In genomic region chr19:42777801-42778200, GRCm38 (mm10) we compare ENCODE assay signal across 9 mouse cellular contexts. TPM values are rescaled to one million over a fixed set of nuclear protein-coding genes. Genes with fewer than 3 reads are reported as not detected.
DNase-seq lines count a peak whose midpoint lies in the region; ATAC-seq and TF ChIP-seq lines count a peak whose summit lies in the region.
"Had no signal": no experiment of that assay in that cellular context is flagged by ENCODE, and none has a peak within 500 bp of the region (broad histone marks: within the 10 kb centered on the region; RNA-seq: fewer than 3 reads in every experiment).

No protein-coding gene starts in this region.

- H3K36me3 ChIP-seq in spleen, adult 2 months (ENCODE audit: control insufficient read depth, insufficient read depth, low read length): peaks cover 3% of the 10 kb centered on the region; the same call in 1 of the 2 replicates
- H3K36me3 ChIP-seq in neural tube, embryonic 15.5 days: no peaks in the 10 kb centered on the region

- no peaks in the 10 kb centered on the region for H3K27me3 ChIP-seq in cerebellum, adult 2 months (ENCODE audit: control insufficient read depth, insufficient read depth, low read length)
- no peaks in the 10 kb centered on the region for H3K27me3 ChIP-seq in spleen, adult 2 months (ENCODE audit: control insufficient read depth, insufficient read depth, low read length)
- H3K27me3 ChIP-seq in neural tube, embryonic 15.5 days (replicated peaks): no peaks in the 10 kb centered on the region
- H3K27me3 ChIP-seq: heart, embryonic 13.5 days had no signal

- H3K27ac ChIP-seq in cerebellum, adult 2 months (ENCODE audit: insufficient read depth, low read length): no peak overlapping the region
- H3K27ac ChIP-seq in spleen, adult 2 months (ENCODE audit: insufficient read depth, low read length): no peak overlapping the region
- no peak overlapping the region for H3K27ac ChIP-seq in neural tube, embryonic 15.5 days (replicated peaks)
- H3K27ac ChIP-seq: heart, embryonic 13.5 days had no signal

- no peaks in the 10 kb centered on the region for H3K9me3 ChIP-seq in neural tube, embryonic 15.5 days (replicated peaks)
- H3K9me3 ChIP-seq: heart, embryonic 13.5 days had no signal

- WGBS in cerebellum, adult 2 months: 86% methylated on average over 5 of the region's 5 CpGs
- WGBS in spleen, adult 2 months: 83% methylated on average over 5 of the region's 5 CpGs
- 80% methylated on average over 5 of the region's 5 CpGs for WGBS in neural tube, embryonic 15.5 days

- peak; percentile 9; the same call in 1 of the 2 replicates for TF ChIP-seq CTCF in cerebellum, adult 2 months (IDR thresholded peaks at IDR 0.05; ENCODE audit: borderline replicate concordance, insufficient read depth, low read depth, low read length)
- TF ChIP-seq CTCF in spleen, adult 2 months (IDR thresholded peaks at IDR 0.05; ENCODE audit: extremely low read depth, insufficient read depth, insufficient read length, insufficient replicate concordance): peak; percentile 44; the same call in 1 of the 2 replicates

- ATAC-seq in neural tube, embryonic 15.5 days (ENCODE audit: low FRiP score): no peak

- no peak overlapping the region for H3K4me3 ChIP-seq in cerebellum, adult 2 months (replicated peaks; ENCODE audit: insufficient read depth, low read depth, low read length)
- no peak overlapping the region for H3K4me3 ChIP-seq in spleen, adult 2 months (ENCODE audit: extremely low read depth, insufficient read depth, insufficient read length)
- H3K4me3 ChIP-seq in neural tube, embryonic 15.5 days (replicated peaks): no peak overlapping the region
- H3K4me3 ChIP-seq: heart, embryonic 13.5 days had no signal

- no peaks in the 10 kb centered on the region for H3K4me1 ChIP-seq in cerebellum, adult 2 months (ENCODE audit: control insufficient read depth, insufficient read depth, low read length)
- peaks cover 2% of the 10 kb centered on the region for H3K4me1 ChIP-seq in spleen, adult 2 months (ENCODE audit: control insufficient read depth, insufficient read depth, insufficient read length)
- peaks cover 12% of the 10 kb centered on the region for H3K4me1 ChIP-seq in neural tube, embryonic 15.5 days

- H3K9ac ChIP-seq in neural tube, embryonic 15.5 days (replicated peaks): no peak overlapping the region
- H3K9ac ChIP-seq: heart, embryonic 13.5 days had no signal

- no peak for TF ChIP-seq POLR2A in cerebellum, adult 2 months (IDR thresholded peaks at IDR 0.05; ENCODE audit: borderline replicate concordance, insufficient read depth, low read length)
- TF ChIP-seq POLR2A in spleen, adult 2 months (IDR thresholded peaks at IDR 0.05; ENCODE audit: low read depth, low read length): no peak

- peak; percentile 18 to 28 for DNase-seq in cerebellum, adult 2 months
- DNase-seq in cerebellum, adult 8-10 months: no peak
- peak; percentile 58 for DNase-seq in retina, embryonic 14.5 days (ENCODE audit: low spot score)
- DNase-seq in retina, postnatal 1 day: no peak
- DNase-seq in cerebellum, postnatal 36 days: peak; percentile 21 to 40
- DNase-seq in spleen, adult 2 months (ENCODE audit: low read depth in 1 of 2, low spot score in 2 of 2): peak in 1 of 2 experiments; percentile 32
- no peak for DNase-seq in embryo, embryonic 10.5 days (ENCODE audit: low spot score)

- no peak overlapping the region for H3K4me2 ChIP-seq in neural tube, embryonic 15.5 days
- H3K4me2 ChIP-seq: heart, embryonic 13.5 days had no signal

RNA-seq across cellular contexts. Expression of gene Hps1, which starts 2.0 kb away (rescaled TPM):
- 13.8 and 15.9 TPM in 2 replicates for polyA plus RNA-seq in cerebellum, adult 2 months (2012; rRNA removed)
- 39.9 and 40.8 TPM in 2 replicates for polyA plus RNA-seq in spleen, adult 2 months (2012; rRNA removed)
- 8.3 and 12.0 TPM in 2 replicates for polyA plus RNA-seq in neural tube, embryonic 15.5 days (2015; fragmentation: Nextera tagmentation; extraction: Ambion mirVana)

RNA-seq across cellular contexts. Expression of gene Pyroxd2, which starts 25.2 kb away (rescaled TPM):
- polyA plus RNA-seq in cerebellum, adult 2 months (2012; rRNA removed): 2.4 and 3.1 TPM in 2 replicates
- 4.4 and 5.3 TPM in 2 replicates for polyA plus RNA-seq in spleen, adult 2 months (2012; rRNA removed)
- 1.5 and 2.1 TPM in 2 replicates for polyA plus RNA-seq in neural tube, embryonic 15.5 days (2015; fragmentation: Nextera tagmentation; extraction: Ambion mirVana)

Comparison
In these comparisons a context has a peak if more than half of its experiments do, and no peak if none do; other contexts are left out.
1. DNase-seq: peak in cerebellum, adult 2 months (2 of 2), retina, embryonic 14.5 days (single experiment) and cerebellum, postnatal 36 days (2 of 2); none in cerebellum, adult 8-10 months (single experiment), retina, postnatal 1 day (single experiment) and embryo, embryonic 10.5 days (single experiment).